Mouse (Mus musculus) bone marrow macrophage, adult 2 months (primary cell): ENCODE data around the gene Gm28230.

Experiments
- CTCF ChIP-seq: IDR thresholded peaks from 2 replicates; pipeline ENCODE4 v1.5.1; 2012; ENCODE audit warnings: low read depth, mild to moderate bottlenecking, low read length, moderate library complexity
- POLR2A ChIP-seq: IDR thresholded peaks from 2 replicates; pipeline ENCODE4 v1.6.1; 2012; ENCODE audit warnings: mild to moderate bottlenecking, low read depth, low read length, borderline replicate concordance

DNA sequence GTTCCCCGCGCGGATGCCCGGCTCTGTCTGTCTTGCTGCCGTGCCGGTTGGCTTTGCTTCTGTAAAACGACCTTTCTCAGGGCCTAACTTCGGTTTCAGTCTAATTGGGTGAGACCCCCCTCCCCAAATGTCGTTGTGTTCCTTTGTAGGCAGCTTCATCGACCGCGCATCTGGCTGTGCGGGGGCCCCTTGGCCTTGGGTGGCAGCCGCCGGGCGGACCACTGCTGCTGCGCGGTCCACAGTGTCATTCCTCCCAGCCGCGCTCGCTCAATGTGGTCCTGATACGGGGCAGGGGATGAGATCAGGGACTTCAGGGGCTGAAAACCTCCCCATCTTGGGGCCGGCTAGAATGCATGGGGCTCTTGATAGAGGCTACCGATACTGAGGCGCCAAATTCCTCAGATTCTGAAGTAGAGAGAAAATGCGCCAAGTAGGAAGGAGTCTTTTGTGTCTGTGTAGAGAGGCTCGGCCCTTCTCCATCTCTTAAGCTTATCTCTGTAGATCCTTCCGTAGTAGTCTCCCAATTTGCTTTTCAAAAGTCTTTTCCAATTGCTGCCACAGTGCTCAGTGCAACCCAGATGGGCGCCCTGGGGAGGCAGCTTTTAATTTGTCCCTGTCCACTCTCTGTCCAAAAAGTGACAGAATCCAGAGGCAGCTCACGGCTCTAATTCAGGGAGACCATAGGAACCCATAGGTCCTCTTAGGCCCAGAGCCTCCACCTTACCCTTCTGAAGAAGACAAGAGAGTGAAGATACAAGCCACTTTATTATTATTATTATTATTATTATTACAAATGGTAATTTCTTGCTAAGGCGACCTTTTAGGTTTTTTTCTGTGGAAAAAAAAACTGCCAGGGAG lies 38.6 kb upstream of the Gm28230 start:
- no peak for TF ChIP-seq CTCF
- TF ChIP-seq POLR2A: no peak
